In genomic region chr4:128178974-128179373, GRCm38 (mm10) we compare ENCODE assay signal across 20 mouse cellular contexts.
DNase-seq lines count a peak whose midpoint lies in the region; ATAC-seq lines count a peak whose summit lies in the region.
"Had no signal": no experiment of that assay in that cellular context is flagged by ENCODE, and none has a peak within 500 bp of the region (broad histone marks: within the 10 kb centered on the region; RNA-seq: fewer than 3 reads in every experiment).

No protein-coding gene starts in this region.

- DNase-seq in hindbrain, embryonic 14.5 days (ENCODE audit: low spot score), result peak; percentile 51
- peak; percentile 83 for DNase-seq in midbrain, embryonic 14.5 days
- DNase-seq in midbrain, embryonic 10.5 days (ENCODE audit: low spot score), result no peak
- DNase-seq in telencephalon, adult 2 months (ENCODE audit: low read depth, low spot score), result peak; percentile 23
- DNase-seq in adrenal gland, postnatal 4 days (ENCODE audit: low spot score in 2 of 2), result no peak
- DNase-seq: adrenal gland, postnatal 25 days; gastrocnemius, postnatal 10 days; heart, adult 11 months; heart, postnatal 36 days; kidney, postnatal 4 days; lung, adult 18-20 months; lung, postnatal 14 days; spleen, adult 18-20 months; thymus, postnatal 4 days had no signal

- H3K27ac ChIP-seq in hindbrain, embryonic 14.5 days, result no peak overlapping the region
- no peak overlapping the region for H3K27ac ChIP-seq in hindbrain, embryonic 12.5 days
- H3K27ac ChIP-seq in midbrain, embryonic 14.5 days (replicated peaks; ENCODE audit: low read depth, low read length), result 0 out of 2 replicates have a peak overlapping the region, but pooled peaks have one; percentile 3
- no peak overlapping the region for H3K27ac ChIP-seq in midbrain, embryonic 10.5 days (replicated peaks)
- H3K27ac ChIP-seq in forebrain, embryonic 16.5 days (ENCODE audit: low read length), result peak overlapping the region; percentile 24; the same call in 1 of the 2 replicates
- H3K27ac ChIP-seq: heart, embryonic 13.5 days; intestine, embryonic 15.5 days had no signal

- no peak overlapping the region for H3K4me2 ChIP-seq in hindbrain, embryonic 14.5 days (replicated peaks)
- H3K4me2 ChIP-seq in hindbrain, embryonic 12.5 days (replicated peaks), result no peak overlapping the region
- no peak overlapping the region for H3K4me2 ChIP-seq in midbrain, embryonic 14.5 days (ENCODE audit: low read length)
- no peak overlapping the region for H3K4me2 ChIP-seq in forebrain, embryonic 16.5 days (ENCODE audit: low read length)
- H3K4me2 ChIP-seq: heart, embryonic 13.5 days; intestine, embryonic 15.5 days; liver, embryonic 11.5 days had no signal

- no peak overlapping the region for H3K9ac ChIP-seq in hindbrain, embryonic 14.5 days
- H3K9ac ChIP-seq in hindbrain, embryonic 12.5 days, result no peak overlapping the region
- no peak overlapping the region for H3K9ac ChIP-seq in midbrain, embryonic 14.5 days (replicated peaks; ENCODE audit: low read length)
- H3K9ac ChIP-seq in forebrain, embryonic 16.5 days (replicated peaks; ENCODE audit: low read depth, low read length), result no peak overlapping the region
- H3K9ac ChIP-seq: heart, embryonic 13.5 days; intestine, embryonic 15.5 days had no signal

- H3K9me3 ChIP-seq in hindbrain, embryonic 14.5 days (ENCODE audit: control insufficient read depth, low read length), result no peaks in the 10 kb centered on the region
- no peaks in the 10 kb centered on the region for H3K9me3 ChIP-seq in hindbrain, embryonic 12.5 days (replicated peaks)
- no peaks in the 10 kb centered on the region for H3K9me3 ChIP-seq in midbrain, embryonic 14.5 days (ENCODE audit: control insufficient read depth, low read length)
- H3K9me3 ChIP-seq in midbrain, embryonic 10.5 days (replicated peaks), result no peaks in the 10 kb centered on the region
- no peaks in the 10 kb centered on the region for H3K9me3 ChIP-seq in forebrain, embryonic 16.5 days (ENCODE audit: control insufficient read depth, low read length)
- H3K9me3 ChIP-seq: heart, embryonic 13.5 days; intestine, embryonic 15.5 days had no signal

- no peaks in the 10 kb centered on the region for H3K36me3 ChIP-seq in hindbrain, embryonic 14.5 days (replicated peaks; ENCODE audit: control insufficient read depth, insufficient read depth)
- no peaks in the 10 kb centered on the region for H3K36me3 ChIP-seq in hindbrain, embryonic 12.5 days
- no peaks in the 10 kb centered on the region for H3K36me3 ChIP-seq in midbrain, embryonic 14.5 days (ENCODE audit: control insufficient read depth, insufficient read depth, low read length)
- H3K36me3 ChIP-seq in midbrain, embryonic 10.5 days, result no peaks in the 10 kb centered on the region
- H3K36me3 ChIP-seq in forebrain, embryonic 16.5 days (ENCODE audit: control insufficient read depth, insufficient read depth), result no peaks in the 10 kb centered on the region
- H3K36me3 ChIP-seq: heart, embryonic 13.5 days; intestine, embryonic 15.5 days had no signal

- ATAC-seq in hindbrain, embryonic 14.5 days (ENCODE audit: low FRiP score), result no peak
- ATAC-seq in hindbrain, embryonic 12.5 days (ENCODE audit: low FRiP score), result no peak
- ATAC-seq in midbrain, embryonic 14.5 days (ENCODE audit: low FRiP score, low TSS enrichment), result no peak
- ATAC-seq in forebrain, embryonic 16.5 days, result peak; percentile 62
- ATAC-seq: intestine, embryonic 15.5 days had no signal

- H3K27me3 ChIP-seq in hindbrain, embryonic 14.5 days (ENCODE audit: control insufficient read depth, insufficient read depth, low read length), result no peaks in the 10 kb centered on the region
- H3K27me3 ChIP-seq in hindbrain, embryonic 12.5 days, result no peaks in the 10 kb centered on the region
- no peaks in the 10 kb centered on the region for H3K27me3 ChIP-seq in midbrain, embryonic 14.5 days (ENCODE audit: control insufficient read depth, insufficient read depth, low read length)
- no peaks in the 10 kb centered on the region for H3K27me3 ChIP-seq in midbrain, embryonic 10.5 days (ENCODE audit: low read depth, poor library complexity, severe bottlenecking)
- no peaks in the 10 kb centered on the region for H3K27me3 ChIP-seq in forebrain, embryonic 16.5 days (replicated peaks; ENCODE audit: control insufficient read depth, insufficient read depth, low read length)
- H3K27me3 ChIP-seq: CH12.LX; intestine, embryonic 15.5 days had no signal

- peaks cover 10% of the 10 kb centered on the region for H3K4me1 ChIP-seq in hindbrain, embryonic 14.5 days (replicated peaks; ENCODE audit: control insufficient read depth, insufficient read depth, low read length)
- peaks cover 16% of the 10 kb centered on the region; the same call in 1 of the 2 replicates for H3K4me1 ChIP-seq in hindbrain, embryonic 12.5 days
- H3K4me1 ChIP-seq in midbrain, embryonic 14.5 days (ENCODE audit: control insufficient read depth, insufficient read depth, low read length), result peaks cover 26% of the 10 kb centered on the region
- H3K4me1 ChIP-seq in midbrain, embryonic 10.5 days, result peaks cover 42% of the 10 kb centered on the region
- H3K4me1 ChIP-seq in forebrain, embryonic 16.5 days (replicated peaks; ENCODE audit: control insufficient read depth, insufficient read depth, low read length), result peaks cover 10% of the 10 kb centered on the region
- H3K4me1 ChIP-seq: heart, embryonic 13.5 days; intestine, embryonic 15.5 days had no signal

- no peak overlapping the region for H3K4me3 ChIP-seq in hindbrain, embryonic 14.5 days (replicated peaks; ENCODE audit: low read length)
- H3K4me3 ChIP-seq in hindbrain, embryonic 12.5 days, result no peak overlapping the region
- no peak overlapping the region for H3K4me3 ChIP-seq in midbrain, embryonic 14.5 days (replicated peaks; ENCODE audit: low read depth, low read length)
- no peak overlapping the region for H3K4me3 ChIP-seq in midbrain, embryonic 10.5 days
- no peak overlapping the region for H3K4me3 ChIP-seq in forebrain, embryonic 16.5 days (replicated peaks; ENCODE audit: low read length)
- H3K4me3 ChIP-seq: heart, embryonic 13.5 days; intestine, embryonic 15.5 days had no signal

- WGBS in hindbrain, embryonic 14.5 days, result 48% methylated on average over 8 of the region's 8 CpGs
- WGBS in hindbrain, embryonic 12.5 days, result 65% methylated on average over 8 of the region's 8 CpGs
- WGBS in midbrain, embryonic 14.5 days, result 46% methylated on average over 8 of the region's 8 CpGs
- WGBS in midbrain, embryonic 10.5 days, result 88% methylated on average over 8 of the region's 8 CpGs
- 47% methylated on average over 8 of the region's 8 CpGs for WGBS in forebrain, embryonic 16.5 days

Comparison
In these comparisons a context has a peak if more than half of its experiments do, and no peak if none do; other contexts are left out.
1. DNase-seq: peak in hindbrain, embryonic 14.5 days (single experiment), midbrain, embryonic 14.5 days (single experiment) and telencephalon, adult 2 months (single experiment); none in midbrain, embryonic 10.5 days (single experiment) and adrenal gland, postnatal 4 days (0 of 2).
2. H3K27ac ChIP-seq: peak in midbrain, embryonic 14.5 days (single experiment) and forebrain, embryonic 16.5 days (single experiment); none in hindbrain, embryonic 14.5 days (single experiment), hindbrain, embryonic 12.5 days (single experiment) and midbrain, embryonic 10.5 days (single experiment).